Mouse (Mus musculus) right cerebral cortex, adult 18-20 months (tissue): ENCODE measurements at regions not wholly inside any gene's neighbourhood (a gene's known extent, or its start where the extent isn't known, plus 50 kb on each side); places are given as distances from the start of the nearest gene placed in this dataset.
"Not testable (repeated sequence)": the region's sequence is repeated elsewhere in the genome, so short reads cannot be mapped to it uniquely, and the experiment has no call there.

ENCODE experiments used
- DNase-seq: peaks from one replicate; pipeline ENCODE4 v3.0.0; 2022; ENCODE audit warnings: mixed read lengths

DNA sequence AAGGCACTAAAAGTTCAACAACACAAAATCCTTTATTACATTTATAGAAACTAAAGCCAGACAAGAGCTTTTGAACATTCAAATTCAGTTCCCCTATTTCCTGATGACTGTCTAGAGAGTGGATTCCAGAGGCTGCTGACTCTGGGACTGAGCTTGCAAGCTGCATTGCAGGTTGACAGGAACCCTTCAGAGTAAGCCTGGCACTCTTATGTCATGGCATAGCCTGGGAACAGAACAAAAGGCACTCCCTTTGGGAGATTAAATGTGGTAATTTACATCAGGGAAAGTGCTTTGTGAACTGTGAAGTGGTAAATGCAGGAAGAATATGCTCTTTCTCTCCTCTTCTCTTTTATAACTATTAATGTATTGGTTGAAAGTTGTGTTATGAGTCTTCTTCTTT lies 847.3 kb downstream of the Bcl11a start:
- no peak for DNase-seq

DNA sequence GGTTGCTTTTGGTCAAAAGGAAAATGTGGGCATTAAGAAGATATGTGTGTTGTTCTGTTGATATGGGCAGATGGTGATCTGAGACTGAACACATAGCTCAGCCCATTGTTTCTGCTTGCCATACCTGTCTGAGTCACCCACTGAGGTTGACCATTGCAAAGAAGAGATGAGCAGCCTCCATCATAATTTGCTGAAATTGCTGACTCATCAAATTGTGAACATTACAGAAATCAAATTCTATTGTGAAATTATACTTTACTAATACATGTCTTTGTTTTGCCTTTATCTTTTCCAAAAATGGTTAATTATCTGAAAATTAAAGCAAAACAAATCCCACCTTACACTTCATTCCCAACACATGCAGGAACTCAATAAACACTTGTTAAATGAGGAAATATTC lies 865.8 kb downstream of the Bcl11a start:
- no peak for DNase-seq

- no peak for DNase-seq
Measured at GRCm38 (mm10) chr11:24951161-24951560, 873.3 kb downstream of the Bcl11a start.

DNA sequence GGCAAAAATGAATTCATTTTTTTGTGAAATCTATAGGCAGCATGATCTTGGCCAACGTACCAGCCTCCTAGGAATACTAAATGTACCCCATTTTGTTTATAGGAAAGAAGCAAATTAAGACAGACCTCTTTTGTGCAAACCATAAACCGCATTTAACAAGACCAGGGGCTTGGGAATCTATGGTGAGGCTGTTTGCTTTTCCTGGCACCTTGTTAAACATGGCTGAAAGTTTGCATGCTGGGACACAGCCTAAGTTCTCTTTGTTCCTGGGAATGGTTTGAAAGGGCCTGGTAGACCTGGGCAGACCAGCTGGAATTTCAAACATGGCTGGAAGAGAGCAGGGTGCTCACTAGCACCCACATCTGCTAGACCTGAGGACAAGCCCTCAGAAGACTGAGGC lies 894.5 kb downstream of the Bcl11a start:
- DNase-seq, result no peak

DNA sequence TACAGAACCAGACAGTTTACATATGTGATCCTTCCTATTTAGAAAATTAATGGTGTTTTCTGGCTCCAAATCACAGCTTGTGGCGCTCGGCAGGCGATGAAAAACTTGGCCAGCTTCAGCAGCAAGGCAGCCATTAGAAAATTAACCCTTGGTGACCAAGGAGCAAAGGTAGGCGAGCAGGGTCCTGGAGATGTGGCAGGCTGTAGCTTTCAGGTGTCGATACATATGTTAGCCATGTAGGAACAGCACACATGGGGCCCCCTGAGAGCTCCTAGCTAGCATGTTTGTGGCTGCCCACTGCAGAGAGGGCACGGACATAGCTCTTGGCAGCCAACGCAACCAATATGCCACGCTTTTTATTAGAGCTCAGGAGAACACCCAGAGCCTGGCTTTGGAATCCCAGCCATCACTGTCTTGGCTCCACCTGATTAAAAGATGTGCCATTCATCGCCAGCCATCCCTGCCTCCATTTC lies 902.4 kb downstream of the Bcl11a start:
- no peak for DNase-seq

GRCm38 (mm10) chr11:24983060-24983629 lies 905.3 kb downstream of the Bcl11a start:
- DNase-seq, result no peak

GRCm38 (mm10) chr11:25005491-25005890 lies 927.6 kb downstream of the Bcl11a start:
- no peak for DNase-seq

DNA sequence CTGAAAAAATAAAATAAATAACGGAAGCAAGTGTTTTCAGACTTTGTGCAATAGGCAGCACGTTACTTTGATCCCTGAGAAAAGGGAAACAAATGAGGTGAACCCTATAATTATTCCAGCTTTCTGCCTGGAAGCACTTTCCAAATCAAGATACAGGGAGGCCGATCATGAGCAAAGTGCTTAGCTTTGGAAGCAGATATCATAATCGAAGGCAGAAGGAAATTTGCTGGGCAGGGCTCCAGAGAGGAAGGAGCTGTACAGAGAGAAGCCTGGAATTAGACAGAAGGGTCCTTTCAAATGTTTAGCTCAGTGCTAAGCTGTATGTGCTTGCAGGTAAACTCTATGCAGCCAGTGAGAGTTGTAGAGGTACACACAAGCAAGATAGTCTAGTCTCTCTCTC lies 948.9 kb downstream of the Bcl11a start:
- DNase-seq, result no peak

GRCm38 (mm10) chr11:25040983-25041382 lies 963.1 kb downstream of the Bcl11a start:
- peak; percentile 44 for DNase-seq

DNA sequence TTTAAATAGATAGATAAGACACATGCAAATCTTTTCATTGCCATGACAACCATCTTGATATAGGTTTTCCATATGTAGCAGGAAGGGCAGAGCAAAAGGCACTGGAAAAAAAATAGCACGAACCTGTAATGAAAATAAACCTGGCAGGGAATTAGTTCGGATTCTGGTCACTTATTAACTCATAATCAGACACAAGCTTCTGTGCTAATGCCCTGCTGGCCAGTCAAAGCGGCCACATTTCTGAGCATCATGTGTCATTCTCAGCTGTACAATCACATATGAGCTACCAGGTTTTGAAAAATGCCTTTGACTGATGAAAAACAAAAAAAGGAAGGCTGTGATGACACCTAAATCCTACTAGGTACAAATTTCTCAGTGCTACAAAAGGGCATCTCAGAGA lies 964.9 kb downstream of the Bcl11a start:
- DNase-seq, result no peak

DNA sequence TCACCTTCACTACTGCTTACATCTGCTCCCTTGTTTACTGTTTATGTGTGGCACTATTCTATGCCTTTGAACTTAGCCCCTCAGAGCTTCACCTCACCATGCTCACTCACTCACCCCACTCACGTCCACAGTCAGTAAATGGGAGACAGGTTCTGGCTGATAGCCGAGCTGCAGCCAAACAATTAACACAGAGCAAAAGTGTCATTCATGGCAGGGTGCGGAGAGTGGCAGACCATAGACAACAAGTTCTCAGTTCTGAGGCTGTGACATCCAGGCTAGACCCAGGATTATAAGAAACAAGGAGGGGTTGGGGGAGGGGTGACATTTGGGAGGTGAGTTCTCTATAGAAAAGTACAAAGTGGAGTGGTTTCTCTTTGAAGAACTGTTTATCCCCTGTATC lies 967.5 kb downstream of the Bcl11a start:
- no peak for DNase-seq

DNA sequence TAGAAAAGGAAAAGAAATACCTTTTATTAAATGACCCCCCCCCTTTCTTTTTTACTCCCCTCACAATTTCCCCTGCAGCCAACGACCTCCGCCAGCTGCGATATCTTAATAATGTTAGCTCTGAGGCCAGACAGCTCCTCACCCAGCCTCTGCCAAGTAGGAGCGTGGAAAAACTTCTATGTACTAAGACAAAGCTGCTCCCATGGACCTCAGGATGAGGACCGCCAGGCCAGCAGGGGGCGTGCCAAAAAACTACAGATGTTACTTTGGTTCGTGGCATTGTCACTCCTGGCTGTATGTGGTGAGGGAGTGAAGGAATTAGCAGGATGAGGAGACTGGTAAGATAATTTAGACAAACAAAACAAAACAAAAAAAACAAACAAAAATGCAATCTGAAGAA lies 968.1 kb downstream of the Bcl11a start:
- DNase-seq, result no peak

DNA sequence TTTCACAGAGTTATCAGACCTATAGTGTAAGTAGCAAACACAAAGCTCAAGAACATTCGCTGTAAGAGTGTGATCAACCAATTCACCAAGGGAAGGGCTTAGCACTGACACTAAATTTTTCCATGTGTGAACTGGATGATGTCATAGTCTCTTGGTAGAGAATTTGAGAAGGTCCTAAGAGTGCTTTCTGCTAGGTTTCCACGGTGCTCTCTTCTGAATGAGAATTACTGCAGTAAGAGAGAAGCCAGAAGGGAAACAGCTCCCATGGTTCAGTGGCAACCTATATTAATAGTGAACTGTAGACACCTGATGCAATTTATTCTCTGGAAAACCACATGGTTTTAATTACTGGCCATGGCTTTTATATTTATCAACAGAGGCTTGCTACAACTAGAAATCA lies 977.8 kb downstream of the Bcl11a start:
- no peak for DNase-seq

GRCm38 (mm10) chr11:25057093-25057521 lies 979.3 kb downstream of the Bcl11a start:
- DNase-seq, result no peak

DNA sequence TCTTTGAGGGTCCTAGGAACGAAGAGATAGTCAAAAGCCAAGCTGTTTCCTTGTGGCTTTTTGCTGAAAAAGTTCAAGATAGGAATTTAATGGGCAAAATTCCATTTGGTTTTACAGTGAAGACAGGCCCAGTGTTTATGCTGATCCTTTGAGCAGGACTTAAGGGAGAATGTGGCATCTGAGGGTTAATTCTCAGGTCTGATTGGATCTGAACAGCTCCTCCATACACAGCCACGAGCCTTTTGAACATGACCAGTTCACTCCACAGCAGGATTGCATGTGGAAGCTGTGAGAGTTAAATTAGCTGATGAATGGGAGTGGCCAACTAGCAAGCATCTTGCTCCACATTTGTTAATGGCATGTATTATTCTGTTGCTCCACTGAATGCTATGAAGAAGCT lies 979.7 kb downstream of the Bcl11a start:
- DNase-seq, result no peak

- DNase-seq, result no peak
Measured at GRCm38 (mm10) chr11:25063042-25063441, 985.2 kb downstream of the Bcl11a start.

GRCm38 (mm10) chr11:25063978-25064377 lies 986.1 kb downstream of the Bcl11a start:
- DNase-seq, result no peak

DNA sequence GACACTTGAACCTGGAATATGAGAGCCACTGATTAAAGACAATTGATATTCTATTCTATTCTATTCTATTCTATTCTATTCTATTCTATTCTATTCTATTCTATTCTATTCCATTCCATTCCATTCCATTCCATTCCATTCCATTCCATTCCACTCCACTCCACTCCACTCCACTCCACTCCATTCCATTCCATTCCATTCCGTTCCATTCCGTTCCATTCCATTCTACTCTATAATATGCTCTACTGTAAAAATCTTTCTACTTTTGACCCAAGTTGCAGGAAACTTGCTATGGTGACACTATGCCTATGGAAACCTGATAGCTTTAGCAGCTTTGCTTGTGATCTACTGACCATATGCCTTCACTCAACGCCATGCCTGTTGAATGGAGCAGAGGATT lies 1022.1 kb downstream of the Bcl11a start:
- not testable (repeated sequence) for DNase-seq

DNA sequence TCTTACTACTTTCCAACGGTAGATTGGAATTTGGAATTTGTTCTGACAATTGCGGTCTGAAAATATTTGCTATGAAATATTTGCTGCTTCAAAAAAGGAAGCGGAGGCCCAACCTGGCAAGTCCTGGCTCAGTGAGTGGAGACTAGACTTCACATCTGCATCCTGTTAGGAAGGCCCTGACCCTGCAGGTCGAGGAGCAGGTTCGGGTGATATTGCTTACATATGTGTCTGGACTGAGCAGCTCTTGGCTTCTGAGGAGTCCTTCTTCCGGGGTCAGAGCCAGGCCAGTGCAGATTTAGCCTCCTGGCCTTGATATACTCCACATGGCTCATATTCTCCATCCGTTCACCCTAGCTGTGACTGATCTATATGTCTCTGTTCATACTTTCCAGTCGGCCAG lies 1026.6 kb downstream of the Bcl11a start:
- DNase-seq, result no peak

- no peak for DNase-seq
Measured at GRCm38 (mm10) chr11:25124458-25124857, 1046.6 kb downstream of the Bcl11a start.

GRCm38 (mm10) chr11:25142226-25142625 lies 1064.4 kb downstream of the Bcl11a start:
- no peak for DNase-seq

GRCm38 (mm10) chr11:25142833-25143232 lies 1065.0 kb downstream of the Bcl11a start:
- no peak for DNase-seq

DNA sequence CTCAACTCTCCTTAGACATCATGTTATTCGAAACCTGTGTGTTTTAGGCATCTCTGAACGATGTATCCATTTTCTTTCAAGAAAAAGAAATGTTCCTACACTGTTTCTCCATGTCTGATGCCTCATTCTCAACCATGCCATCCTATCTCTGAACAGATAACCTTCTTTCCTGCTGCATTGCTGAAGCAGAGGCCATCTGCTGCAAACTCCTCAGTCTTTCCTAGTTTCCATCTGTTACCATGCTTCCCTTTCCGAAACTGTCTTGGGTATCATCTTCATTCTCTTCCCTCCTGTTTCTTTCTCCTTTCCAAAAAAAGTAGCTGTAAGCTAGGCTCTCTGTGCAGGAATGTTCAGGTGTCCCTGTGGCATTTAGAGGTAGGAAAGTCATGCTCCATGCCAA lies 1063.3 kb downstream of the 5730522E02Rik start:
- DNase-seq, result peak; percentile 9

GRCm38 (mm10) chr11:25156705-25157104 lies 1053.9 kb downstream of the 5730522E02Rik start:
- no peak for DNase-seq

DNA sequence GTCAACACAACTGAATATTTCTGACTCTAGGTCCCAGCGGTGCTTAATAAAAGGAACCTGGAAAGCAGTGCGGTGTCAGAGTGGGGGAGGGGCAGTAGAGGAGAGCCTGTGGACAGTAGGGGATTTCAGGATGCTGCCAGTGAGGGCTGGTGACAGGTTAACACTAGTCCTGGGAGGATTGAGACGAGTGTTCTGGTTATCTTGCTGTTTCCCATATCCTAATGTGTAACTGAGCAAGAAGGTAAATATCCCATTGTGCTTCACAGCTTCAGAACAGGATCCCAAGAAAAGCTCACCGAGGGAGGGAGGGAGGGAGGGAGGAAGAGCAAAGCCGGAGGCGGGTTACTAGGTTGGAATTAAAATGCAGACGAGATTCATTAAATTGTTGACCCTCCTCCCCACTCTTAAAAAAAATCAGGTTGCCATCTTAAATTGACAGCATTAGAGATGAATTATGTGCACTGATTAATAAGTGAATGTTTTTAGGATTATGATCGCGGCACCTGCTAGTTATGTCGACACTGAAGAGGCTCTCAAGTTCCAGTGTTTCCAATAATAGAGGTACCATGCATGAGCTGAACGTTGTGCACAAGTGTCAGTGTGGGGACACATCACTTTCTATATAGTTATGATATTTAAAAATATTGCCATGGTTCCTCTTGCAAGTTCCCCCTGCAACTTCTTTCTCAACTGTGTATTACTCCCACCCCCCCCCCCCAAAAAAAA lies 1053.3 kb downstream of the 5730522E02Rik start:
- DNase-seq, result no peak
